Mouse (Mus musculus): ENCODE results near the gene Il17rc. TPM values are rescaled to one million over a fixed set of nuclear protein-coding genes. Genes with fewer than 3 reads are reported as not detected.

Il17rc gene
- polyA plus RNA-seq, 1 experiment from 2014 or later, result 5.3 TPM

DNA sequence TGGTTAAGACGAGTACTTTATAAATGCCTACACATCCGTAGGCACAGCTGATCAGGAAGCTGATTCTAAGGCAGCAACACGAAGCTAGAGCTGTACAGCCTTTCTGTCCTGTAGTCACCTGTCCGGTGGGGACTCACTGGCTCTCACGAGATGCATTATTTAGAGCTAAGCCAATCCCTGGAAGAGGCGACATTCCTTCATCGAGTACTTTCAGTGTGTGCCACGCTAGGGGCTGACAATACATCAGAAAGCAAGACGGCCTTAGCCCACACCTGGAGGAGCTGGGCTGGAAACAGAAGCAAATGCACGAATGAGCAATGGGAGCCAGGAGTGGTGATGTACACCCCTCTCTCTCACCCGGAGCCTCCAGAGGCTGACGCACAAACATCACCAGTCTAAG lies 34.1 kb upstream of the Il17rc start:
- ATAC-seq (ENCODE audit: low read depth) (no peak), DNase-seq (no peak)
- no peaks in the 10 kb centered on the region for H3K9me3 ChIP-seq (replicated peaks)
- H3K36me3 ChIP-seq, result no peaks in the 10 kb centered on the region
- H3K4me1 ChIP-seq (replicated peaks), result peaks cover 9% of the 10 kb centered on the region; the same call in 1 of the 2 replicates
- no peak overlapping the region for H3K9ac ChIP-seq
- no peaks in the 10 kb centered on the region for H3K27me3 ChIP-seq
- H3K4me3 ChIP-seq (replicated peaks), result no peak overlapping the region
- no peak overlapping the region for H3K27ac ChIP-seq
- H3K4me2 ChIP-seq, result no peak overlapping the region
- WGBS (ENCODE audit: insufficient replicate concordance), result 63% methylated on average over 12 of the region's 12 CpGs

DNA sequence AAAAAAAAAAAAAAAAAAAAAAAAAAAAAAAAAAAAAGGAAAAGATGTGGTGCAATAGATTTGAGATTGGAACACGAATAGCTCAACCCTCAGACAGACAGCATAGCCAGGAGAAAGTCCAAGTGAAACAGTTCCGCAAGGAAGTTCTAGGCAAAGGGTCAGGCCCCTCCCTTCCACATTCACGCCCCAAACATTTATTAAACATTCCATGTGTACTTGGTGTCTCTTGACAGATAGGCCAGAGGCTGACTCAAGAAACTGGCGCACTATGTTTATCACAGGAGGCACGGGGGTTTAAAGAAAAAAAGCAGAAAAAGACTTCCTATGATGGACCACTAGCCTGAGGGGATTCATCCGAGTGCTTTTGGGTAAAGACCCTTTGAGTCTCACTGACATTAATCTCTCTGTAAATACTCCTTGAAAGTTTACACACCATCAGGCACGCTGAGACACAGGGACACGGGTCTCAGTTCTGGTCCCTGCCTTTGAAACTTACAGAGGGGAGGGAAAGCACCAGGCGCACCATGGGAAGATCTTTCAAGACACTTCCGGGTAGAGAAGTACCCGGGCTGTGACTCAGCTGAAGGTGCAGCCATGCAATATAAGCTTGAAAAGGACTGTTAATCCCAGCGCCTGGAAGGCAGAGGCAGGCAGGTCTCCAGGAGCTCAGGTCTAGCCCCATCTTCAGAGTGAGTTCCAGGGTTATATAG lies 32.4 kb upstream of the Il17rc start:
- Histone ChIP-seq H3K4me2 (no peak overlapping the region), H3K9ac (no peak overlapping the region), H3K27me3 (no peaks in the 10 kb centered on the region), H3K4me3 (replicated peaks) (no peak overlapping the region), H3K9me3 (replicated peaks) (no peaks in the 10 kb centered on the region), H3K36me3 (no peaks in the 10 kb centered on the region), H3K4me1 (replicated peaks) (peaks cover 22% of the 10 kb centered on the region), H3K27ac (no peak overlapping the region)
- DNase-seq (no peak), ATAC-seq (ENCODE audit: low read depth) (no peak)
- 52% methylated on average over 12 of the region's 12 CpGs for whole genome bisulfite sequencing (ENCODE audit: insufficient replicate concordance)

DNA sequence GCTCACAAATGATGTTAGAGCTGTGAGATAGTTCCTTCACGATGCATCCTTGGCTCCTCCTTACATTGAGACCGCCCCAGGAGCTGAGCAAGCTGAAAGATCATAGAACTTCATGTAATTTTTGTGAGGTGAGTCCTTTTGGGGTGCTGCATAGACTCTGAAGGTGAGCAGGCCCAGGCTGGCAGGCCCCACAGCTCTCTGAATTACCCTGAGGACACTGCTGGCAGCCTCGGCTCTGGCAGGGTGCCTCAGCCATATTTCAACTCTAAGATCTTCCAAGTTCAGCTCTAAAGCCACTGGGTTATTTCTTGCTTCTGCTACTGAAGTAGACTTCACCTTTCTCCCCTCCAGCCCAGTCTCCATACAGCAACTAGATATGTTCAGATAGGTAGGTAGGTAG lies 30.5 kb upstream of the Il17rc start:
- H3K9me3 ChIP-seq (replicated peaks), result no peaks in the 10 kb centered on the region
- WGBS (ENCODE audit: insufficient replicate concordance), result 87% methylated on average over 3 of the region's 3 CpGs
- H3K4me3 ChIP-seq (replicated peaks), result no peak overlapping the region
- H3K9ac ChIP-seq, result no peak overlapping the region
- DNase-seq, result no peak
- no peaks in the 10 kb centered on the region for H3K36me3 ChIP-seq
- H3K27ac ChIP-seq, result no peak overlapping the region
- peaks cover 29% of the 10 kb centered on the region for H3K4me1 ChIP-seq (replicated peaks)
- no peak for ATAC-seq (ENCODE audit: low read depth)
- no peaks in the 10 kb centered on the region for H3K27me3 ChIP-seq
- no peak overlapping the region for H3K4me2 ChIP-seq

DNA sequence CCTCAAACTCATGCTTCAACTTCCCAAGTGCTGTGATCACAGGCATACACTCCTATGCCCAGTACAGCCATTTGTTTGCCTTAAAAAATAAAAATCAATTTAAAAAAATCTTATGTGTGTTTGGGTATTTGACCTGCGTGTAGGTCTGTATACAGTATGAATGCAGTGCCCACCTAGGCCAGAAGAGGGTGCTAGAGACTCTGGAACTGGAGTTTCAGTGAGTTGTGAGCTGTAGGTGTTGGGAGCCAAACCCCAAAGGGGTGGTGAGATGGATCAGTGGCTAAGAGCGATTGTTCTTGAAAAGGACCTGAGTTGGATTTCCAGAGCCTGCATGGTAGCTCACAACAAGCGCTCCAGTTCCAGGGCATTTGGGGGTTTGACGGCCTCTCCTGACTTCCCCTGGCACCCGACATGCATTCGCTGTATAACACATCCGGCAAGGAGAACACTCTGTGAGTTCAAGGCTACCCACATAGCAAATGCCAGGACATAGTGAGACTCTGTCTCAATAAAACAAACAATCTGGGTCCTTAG lies 30.0 kb upstream of the Il17rc start:
- H3K4me2 ChIP-seq, result no peak overlapping the region
- H3K36me3 ChIP-seq, result 0 out of 2 replicates have a peak, but pooled peaks cover 3% of the 10 kb centered on the region
- no peak overlapping the region for H3K4me3 ChIP-seq (replicated peaks)
- no peaks in the 10 kb centered on the region for H3K9me3 ChIP-seq (replicated peaks)
- DNase-seq (peak; percentile 74), ATAC-seq (ENCODE audit: low read depth) (no peak; the same call in 1 of the 2 replicates)
- no peaks in the 10 kb centered on the region for H3K27me3 ChIP-seq
- H3K27ac ChIP-seq, result no peak overlapping the region
- peaks cover 29% of the 10 kb centered on the region for H3K4me1 ChIP-seq (replicated peaks)
- H3K9ac ChIP-seq, result no peak overlapping the region
- 49% methylated on average over 7 of the region's 7 CpGs for WGBS (ENCODE audit: insufficient replicate concordance)

DNA sequence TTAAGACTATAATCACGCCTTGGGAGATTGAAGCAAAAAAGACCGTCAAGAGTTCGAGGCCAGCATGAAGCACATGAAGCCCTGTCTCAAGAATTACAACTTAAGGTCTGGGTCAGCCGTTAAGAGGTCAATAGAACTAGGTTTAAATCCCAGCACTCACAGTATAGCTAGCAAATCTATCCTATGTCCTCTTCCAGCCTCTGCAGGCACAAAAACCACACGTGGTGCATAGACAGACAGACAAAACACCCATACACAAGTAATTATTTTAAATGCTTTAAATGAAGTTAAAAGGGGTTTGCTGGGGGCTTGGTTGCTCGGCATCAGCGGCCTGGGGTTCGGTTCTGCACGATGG lies 29.2 kb upstream of the Il17rc start:
- ATAC-seq (ENCODE audit: low read depth) (no peak; the same call in 1 of the 2 replicates), DNase-seq (no peak)
- Histone ChIP-seq H3K4me2 (peak overlapping the region; percentile 88), H3K9me3 (replicated peaks) (no peaks in the 10 kb centered on the region), H3K4me3 (replicated peaks) (peak overlapping the region; percentile 87), H3K27me3 (no peaks in the 10 kb centered on the region), H3K36me3 (peaks cover 12% of the 10 kb centered on the region), H3K4me1 (replicated peaks) (peaks cover 29% of the 10 kb centered on the region), H3K27ac (0 out of 2 replicates have a peak overlapping the region, but pooled peaks have one; percentile 50), H3K9ac (peak overlapping the region; percentile 94)
- 35% methylated on average over 9 of the region's 9 CpGs for WGBS (ENCODE audit: insufficient replicate concordance)

DNA sequence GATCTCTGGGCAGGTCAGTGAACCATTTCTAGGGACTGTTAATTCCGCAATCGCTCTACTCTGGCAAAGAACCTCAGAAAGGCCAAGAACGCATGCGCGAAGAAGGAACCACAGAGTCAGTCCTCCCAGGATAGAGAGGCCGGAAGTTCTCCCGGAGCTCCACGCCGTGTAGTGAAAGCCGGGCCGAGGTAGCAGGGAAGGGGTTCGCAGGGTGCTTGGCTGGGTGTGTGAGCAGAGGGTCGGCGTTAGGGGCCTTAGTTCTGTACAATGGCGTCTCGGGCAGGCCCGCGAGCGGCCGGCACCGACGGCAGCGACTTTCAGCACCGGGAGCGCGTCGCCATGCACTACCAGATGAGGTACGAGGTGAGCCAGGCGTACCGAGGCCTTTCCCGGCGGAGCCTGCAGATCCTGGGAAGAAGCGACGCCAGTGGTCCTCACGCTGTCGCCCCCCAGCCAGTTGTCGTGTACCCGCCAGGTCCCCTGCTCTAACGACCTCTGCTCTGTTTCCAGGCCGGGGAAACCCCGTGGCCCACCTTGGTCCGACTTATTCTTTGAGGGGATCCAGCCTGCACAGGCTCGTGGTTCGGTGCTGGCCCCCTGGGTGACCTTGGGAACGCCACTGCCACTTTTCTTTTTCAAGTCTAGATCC lies 28.7 kb upstream of the Il17rc start, which contains the start of gene Jagn1:
Gene Jagn1, plus strand, starts transcription at position 128 of the 649 bp plus-strand sequence.
- Histone ChIP-seq H3K4me2 (peak within 1 kb of the TSS; percentile 88), H3K9ac (peak within 1 kb of the TSS; percentile 94), H3K4me3 (replicated peaks) (peak within 1 kb of the TSS; percentile 87), H3K9me3 (replicated peaks) (no peaks in the 10 kb centered on the region), H3K27ac (peak within 1 kb of the TSS; percentile 50; the same call in 1 of the 2 replicates), H3K27me3 (no peaks in the 10 kb centered on the region), H3K36me3 (peaks cover 17% of the 10 kb centered on the region), H3K4me1 (replicated peaks) (peaks cover 29% of the 10 kb centered on the region)
- DNase-seq (peak; percentile 86), ATAC-seq (ENCODE audit: low read depth) (peak; percentile 88)
- under 1% methylated on average over 45 of the region's 45 CpGs for WGBS (ENCODE audit: insufficient replicate concordance)

DNA sequence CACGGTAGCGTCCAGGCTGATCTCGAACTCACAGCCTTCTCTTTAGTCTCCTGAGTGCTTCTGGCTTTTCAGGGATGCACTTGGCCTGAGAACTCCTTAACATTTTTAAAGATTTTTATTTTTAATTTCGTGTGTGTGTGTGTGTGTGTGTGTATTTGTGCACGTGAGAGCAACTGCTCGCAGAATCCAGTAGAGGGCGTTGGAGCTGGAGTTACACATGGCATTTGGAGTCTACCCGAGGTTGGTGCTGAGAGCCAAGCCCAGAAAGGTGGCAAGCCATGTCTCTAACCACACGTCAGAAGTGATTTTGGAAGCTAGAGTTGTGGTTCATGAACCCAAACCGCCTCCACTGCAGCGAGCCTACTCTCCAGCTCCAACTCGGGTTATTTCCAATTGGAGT lies 28.1 kb upstream of the Il17rc start:
- H3K4me1 ChIP-seq (replicated peaks), result peaks cover 29% of the 10 kb centered on the region
- DNase-seq (peak; percentile 14), ATAC-seq (ENCODE audit: low read depth) (no peak)
- H3K27ac ChIP-seq, result peak overlapping the region; percentile 50; the same call in 1 of the 2 replicates
- 35% methylated on average over 12 of the region's 12 CpGs for WGBS (ENCODE audit: insufficient replicate concordance)
- H3K27me3 ChIP-seq, result no peaks in the 10 kb centered on the region
- peaks cover 22% of the 10 kb centered on the region for H3K36me3 ChIP-seq
- no peaks in the 10 kb centered on the region for H3K9me3 ChIP-seq (replicated peaks)
- peak overlapping the region; percentile 88 for H3K4me2 ChIP-seq
- peak overlapping the region; percentile 87 for H3K4me3 ChIP-seq (replicated peaks)
- H3K9ac ChIP-seq, result peak overlapping the region; percentile 94

DNA sequence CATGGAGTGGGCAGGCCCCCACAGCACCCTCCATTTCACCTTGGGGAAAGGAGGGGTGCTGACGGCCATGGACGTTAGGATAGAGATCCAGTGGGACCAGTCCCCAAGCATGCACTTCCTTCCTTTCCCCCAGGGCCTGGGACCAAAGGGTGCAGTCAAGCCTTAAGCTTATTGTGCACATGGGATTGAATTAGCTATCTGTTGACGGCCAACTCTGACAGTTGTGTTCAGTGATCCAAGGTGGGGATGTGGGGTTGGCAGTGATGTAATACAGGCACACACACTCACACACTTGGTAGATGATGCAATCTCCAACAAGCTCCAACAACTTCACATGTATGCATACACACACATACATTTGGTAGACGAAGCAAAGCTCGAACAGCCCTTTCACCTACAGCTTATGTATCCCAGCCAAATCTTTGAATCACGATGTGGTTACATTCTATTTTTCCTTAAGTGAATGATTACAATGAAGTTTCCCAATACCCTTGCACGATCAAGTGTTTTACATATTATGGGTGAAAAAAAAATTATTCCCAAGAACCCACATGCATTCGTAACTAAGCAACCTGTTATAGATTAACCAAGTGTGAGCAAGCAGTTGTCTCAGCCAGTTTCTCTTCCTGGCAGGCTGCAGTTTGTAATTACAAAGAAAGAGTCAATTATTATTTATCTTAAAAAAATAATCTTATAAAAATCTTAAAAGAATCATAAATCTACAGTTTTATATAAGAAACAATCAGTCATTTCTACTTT lies 26.8 kb upstream of the Il17rc start:
- Histone ChIP-seq H3K4me2 (no peak overlapping the region), H3K27ac (no peak overlapping the region), H3K27me3 (no peaks in the 10 kb centered on the region), H3K36me3 (peaks cover 32% of the 10 kb centered on the region), H3K9ac (no peak overlapping the region), H3K4me1 (replicated peaks) (peaks cover 29% of the 10 kb centered on the region), H3K9me3 (replicated peaks) (no peaks in the 10 kb centered on the region), H3K4me3 (replicated peaks) (no peak overlapping the region)
- ATAC-seq (ENCODE audit: low read depth) (no peak), DNase-seq (no peak)
- 79% methylated on average over 7 of the region's 8 CpGs for WGBS (ENCODE audit: insufficient replicate concordance)

DNA sequence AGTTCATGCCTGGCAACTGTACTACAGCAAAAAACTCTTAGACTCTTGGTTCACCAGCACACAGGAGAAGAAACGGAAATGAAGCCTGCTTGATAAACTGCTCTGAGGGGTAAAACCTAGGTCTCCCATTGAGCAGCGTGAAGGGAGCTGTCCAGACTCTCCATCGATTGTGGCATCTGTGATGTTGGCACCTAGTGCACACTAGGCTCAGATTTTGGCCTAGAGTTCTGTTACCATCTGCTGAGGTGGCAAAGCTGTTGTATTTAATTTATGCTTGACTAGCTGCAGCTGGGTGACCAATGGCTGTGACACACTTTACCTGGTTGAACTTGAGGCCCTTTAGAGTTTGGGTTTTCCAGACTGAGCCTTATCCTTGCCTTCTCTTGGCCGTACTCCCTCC lies 23.6 kb upstream of the Il17rc start:
- no peak overlapping the region for H3K9ac ChIP-seq
- DNase-seq (no peak), ATAC-seq (ENCODE audit: low read depth) (no peak)
- no peak overlapping the region for H3K4me3 ChIP-seq (replicated peaks)
- H3K36me3 ChIP-seq, result peaks cover 32% of the 10 kb centered on the region
- no peaks in the 10 kb centered on the region for H3K9me3 ChIP-seq (replicated peaks)
- H3K4me1 ChIP-seq (replicated peaks), result peaks cover 19% of the 10 kb centered on the region
- 81% methylated on average over 4 of the region's 4 CpGs for WGBS (ENCODE audit: insufficient replicate concordance)
- H3K27me3 ChIP-seq, result no peaks in the 10 kb centered on the region
- H3K4me2 ChIP-seq, result no peak overlapping the region
- H3K27ac ChIP-seq, result no peak overlapping the region

DNA sequence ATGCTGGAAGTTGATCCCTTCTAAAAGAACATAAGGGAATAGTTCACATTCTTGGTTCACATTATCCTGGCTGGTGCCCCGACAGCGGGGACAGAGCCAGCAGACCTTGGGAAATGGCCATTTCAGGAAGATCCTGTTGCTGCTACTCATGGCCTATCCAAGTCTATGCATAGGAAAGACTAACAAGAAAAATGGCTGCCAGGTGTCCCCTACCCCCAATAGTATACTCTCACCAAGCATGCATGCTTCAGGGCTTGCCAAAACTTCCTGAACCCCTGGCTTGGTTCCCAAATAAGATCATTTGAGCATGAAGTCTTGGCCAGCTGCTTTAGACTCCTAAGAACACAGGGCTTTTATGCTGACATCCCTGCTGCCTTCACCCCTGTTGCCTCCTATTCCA lies 19.4 kb upstream of the Il17rc start:
- no peak for DNase-seq
- Histone ChIP-seq H3K9ac (no peak overlapping the region), H3K36me3 (peaks cover 23% of the 10 kb centered on the region), H3K4me1 (replicated peaks) (no peaks in the 10 kb centered on the region), H3K27ac (no peak overlapping the region), H3K4me2 (no peak overlapping the region), H3K4me3 (replicated peaks) (no peak overlapping the region), H3K27me3 (no peaks in the 10 kb centered on the region), H3K9me3 (replicated peaks) (no peaks in the 10 kb centered on the region)
- WGBS (ENCODE audit: insufficient replicate concordance), result 78% methylated on average over 2 of the region's 2 CpGs
- ATAC-seq (ENCODE audit: low read depth), result no peak

DNA sequence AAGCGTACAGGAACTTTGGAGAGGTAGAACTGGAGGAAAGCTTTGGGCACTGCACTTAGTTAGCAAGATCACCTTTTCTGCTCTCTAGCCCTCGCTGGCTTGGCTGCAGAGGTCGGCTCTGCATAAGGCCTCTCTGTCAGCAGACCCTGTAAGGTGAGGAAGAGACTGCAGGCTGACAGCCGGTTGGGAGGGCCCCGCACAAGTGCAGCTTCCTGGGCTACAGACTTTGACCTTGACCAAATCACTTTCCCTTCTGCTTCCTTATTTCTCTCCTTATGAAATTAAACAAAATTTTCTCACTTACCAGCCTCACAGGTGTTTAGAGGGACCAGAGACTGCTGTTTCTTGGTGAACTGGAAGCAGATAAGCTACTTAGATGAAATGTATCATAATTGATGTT lies 16.2 kb upstream of the Il17rc start:
- 0 out of 2 replicates have a peak, but pooled peaks cover 4% of the 10 kb centered on the region for H3K27me3 ChIP-seq
- ATAC-seq (ENCODE audit: low read depth) (no peak), DNase-seq (no peak)
- H3K9ac ChIP-seq, result no peak overlapping the region
- H3K36me3 ChIP-seq, result no peaks in the 10 kb centered on the region
- no peaks in the 10 kb centered on the region for H3K9me3 ChIP-seq (replicated peaks)
- H3K4me1 ChIP-seq (replicated peaks), result no peaks in the 10 kb centered on the region
- H3K4me2 ChIP-seq, result no peak overlapping the region
- 35% methylated on average over 5 of the region's 5 CpGs for WGBS (ENCODE audit: insufficient replicate concordance)
- no peak overlapping the region for H3K4me3 ChIP-seq (replicated peaks)
- H3K27ac ChIP-seq, result no peak overlapping the region
